Mouse (Mus musculus): ENCODE measurements around the gene Tbc1d7. TPM values are rescaled to one million over a fixed set of nuclear protein-coding genes. Genes with fewer than 3 reads are reported as not detected.

Tbc1d7 gene
- polyA plus RNA-seq, 1 experiment from 2014 or later = 69.1 TPM

- H3K27ac ChIP-seq = no peak overlapping the region
- no peaks in the 10 kb centered on the region for H3K36me3 ChIP-seq (replicated peaks)
- WGBS = 28% methylated on average over 2 of the region's 2 CpGs
- peaks cover 22% of the 10 kb centered on the region for H3K4me1 ChIP-seq
- no peaks in the 10 kb centered on the region; the same call in 1 of the 2 replicates for H3K9me3 ChIP-seq
- H3K4me3 ChIP-seq = peak overlapping the region; percentile 16; the same call in 1 of the 2 replicates
- no peak for DNase-seq (ENCODE audit: extremely low spot score, low spot score)
- no peaks in the 10 kb centered on the region for H3K27me3 ChIP-seq (ENCODE audit: poor library complexity, severe bottlenecking)
Measured at GRCm38 (mm10) chr13:43191290-43191689, 20.0 kb upstream of the Tbc1d7 start.

GRCm38 (mm10) chr13:43187736-43188135 is 16.4 kb upstream of the Tbc1d7 start:
- WGBS = 94% methylated on average over 4 of the region's 4 CpGs
- DNase-seq (ENCODE audit: extremely low spot score, low spot score) = no peak
- Histone ChIP-seq H3K4me3 (no peak overlapping the region), H3K4me1 (peaks cover 35% of the 10 kb centered on the region), H3K27me3 (ENCODE audit: poor library complexity, severe bottlenecking) (no peaks in the 10 kb centered on the region), H3K27ac (no peak overlapping the region), H3K9me3 (no peaks in the 10 kb centered on the region; the same call in 1 of the 2 replicates), H3K36me3 (replicated peaks) (no peaks in the 10 kb centered on the region)

- peak overlapping the region; percentile 41 for H3K4me3 ChIP-seq
- peak; percentile 27 for DNase-seq (ENCODE audit: extremely low spot score, low spot score)
- peaks cover 36% of the 10 kb centered on the region for H3K4me1 ChIP-seq
- peaks cover 9% of the 10 kb centered on the region; the same call in 1 of the 2 replicates for H3K27me3 ChIP-seq (ENCODE audit: poor library complexity, severe bottlenecking)
- H3K27ac ChIP-seq = peak overlapping the region; percentile 80
- 67% methylated on average over 8 of the region's 8 CpGs for WGBS
- no peaks in the 10 kb centered on the region; the same call in 1 of the 2 replicates for H3K9me3 ChIP-seq
- H3K36me3 ChIP-seq (replicated peaks) = no peaks in the 10 kb centered on the region
Measured at GRCm38 (mm10) chr13:43183248-43184055, 12.2 kb upstream of the Tbc1d7 start.

GRCm38 (mm10) chr13:43182465-43183201 is 11.3 kb upstream of the Tbc1d7 start:
- peak overlapping the region; percentile 80 for H3K27ac ChIP-seq
- H3K4me1 ChIP-seq = peaks cover 36% of the 10 kb centered on the region
- peaks cover 9% of the 10 kb centered on the region; the same call in 1 of the 2 replicates for H3K27me3 ChIP-seq (ENCODE audit: poor library complexity, severe bottlenecking)
- peak overlapping the region; percentile 41 for H3K4me3 ChIP-seq
- 23% methylated on average over 14 of the region's 14 CpGs for WGBS
- no peaks in the 10 kb centered on the region for H3K36me3 ChIP-seq (replicated peaks)
- DNase-seq (ENCODE audit: extremely low spot score, low spot score) = peak; percentile 83
- H3K9me3 ChIP-seq = no peaks in the 10 kb centered on the region; the same call in 1 of the 2 replicates

- Histone ChIP-seq H3K27me3 (ENCODE audit: poor library complexity, severe bottlenecking) (peaks cover 9% of the 10 kb centered on the region; the same call in 1 of the 2 replicates), H3K27ac (peak overlapping the region; percentile 35; the same call in 1 of the 2 replicates), H3K4me3 (no peak overlapping the region), H3K36me3 (replicated peaks) (no peaks in the 10 kb centered on the region), H3K4me1 (peaks cover 36% of the 10 kb centered on the region), H3K9me3 (no peaks in the 10 kb centered on the region)
- DNase-seq (ENCODE audit: extremely low spot score, low spot score) = no peak
- 63% methylated on average over 7 of the region's 7 CpGs for WGBS
Measured at GRCm38 (mm10) chr13:43181104-43181503, 9.8 kb upstream of the Tbc1d7 start.

- H3K4me1 ChIP-seq = peaks cover 18% of the 10 kb centered on the region
- no peak overlapping the region for H3K4me3 ChIP-seq
- 92% methylated on average over 7 of the region's 7 CpGs for WGBS
- H3K36me3 ChIP-seq (replicated peaks) = no peaks in the 10 kb centered on the region
- H3K9me3 ChIP-seq = no peaks in the 10 kb centered on the region
- DNase-seq (ENCODE audit: extremely low spot score, low spot score) = no peak
- peaks cover 9% of the 10 kb centered on the region; the same call in 1 of the 2 replicates for H3K27me3 ChIP-seq (ENCODE audit: poor library complexity, severe bottlenecking)
- no peak overlapping the region for H3K27ac ChIP-seq
Measured at GRCm38 (mm10) chr13:43177317-43177716, 6.0 kb upstream of the Tbc1d7 start.

GRCm38 (mm10) chr13:43176676-43177075 is 5.4 kb upstream of the Tbc1d7 start:
- 96% methylated on average over 3 of the region's 3 CpGs for WGBS

GRCm38 (mm10) chr13:43173262-43173661 is 2.0 kb upstream of the Tbc1d7 start:
- Histone ChIP-seq H3K9me3 (no peaks in the 10 kb centered on the region), H3K27me3 (ENCODE audit: poor library complexity, severe bottlenecking) (no peaks in the 10 kb centered on the region), H3K4me3 (no peak overlapping the region), H3K4me1 (peaks cover 24% of the 10 kb centered on the region), H3K36me3 (replicated peaks) (peaks cover 7% of the 10 kb centered on the region; the same call in 1 of the 2 replicates), H3K27ac (no peak overlapping the region; the same call in 1 of the 2 replicates)
- DNase-seq (ENCODE audit: extremely low spot score, low spot score) = peak; percentile 78
- 21% methylated on average over 9 of the region's 9 CpGs for WGBS

More at GRCm38 (mm10) chr13:43176676-43177075, 5.4 kb upstream of the Tbc1d7 start:
- no peak overlapping the region for H3K4me3 ChIP-seq
- no peaks in the 10 kb centered on the region for H3K36me3 ChIP-seq (replicated peaks)
- H3K4me1 ChIP-seq = peaks cover 21% of the 10 kb centered on the region
- H3K9me3 ChIP-seq = no peaks in the 10 kb centered on the region
- peaks cover 6% of the 10 kb centered on the region; the same call in 1 of the 2 replicates for H3K27me3 ChIP-seq (ENCODE audit: poor library complexity, severe bottlenecking)
- no peak for DNase-seq (ENCODE audit: extremely low spot score, low spot score)
- H3K27ac ChIP-seq = no peak overlapping the region

GRCm38 (mm10) chr13:43172036-43172713 is 874 bp upstream of the Tbc1d7 start:
- Histone ChIP-seq H3K27ac (peak overlapping the region; percentile 90), H3K27me3 (ENCODE audit: poor library complexity, severe bottlenecking) (no peaks in the 10 kb centered on the region), H3K36me3 (replicated peaks) (peaks cover 9% of the 10 kb centered on the region; the same call in 1 of the 2 replicates), H3K4me3 (peak overlapping the region; percentile 76), H3K9me3 (no peaks in the 10 kb centered on the region), H3K4me1 (peaks cover 24% of the 10 kb centered on the region)
- peak; percentile 39 for DNase-seq (ENCODE audit: extremely low spot score, low spot score)
- WGBS = 42% methylated on average over 14 of the region's 14 CpGs

- WGBS = 68% methylated on average over 9 of the region's 9 CpGs
- no peaks in the 10 kb centered on the region for H3K9me3 ChIP-seq
- no peak for DNase-seq (ENCODE audit: extremely low spot score, low spot score)
- H3K27me3 ChIP-seq (ENCODE audit: poor library complexity, severe bottlenecking) = no peaks in the 10 kb centered on the region
- no peak overlapping the region for H3K4me3 ChIP-seq
- H3K4me1 ChIP-seq = peaks cover 17% of the 10 kb centered on the region
- no peak overlapping the region for H3K27ac ChIP-seq
- H3K36me3 ChIP-seq (replicated peaks) = peaks cover 32% of the 10 kb centered on the region
Measured at GRCm38 (mm10) chr13:43167721-43168120, 3.6 kb downstream of the Tbc1d7 start.

GRCm38 (mm10) chr13:43159429-43159828 is 11.9 kb downstream of the Tbc1d7 start:
- Histone ChIP-seq H3K36me3 (replicated peaks) (peaks cover 48% of the 10 kb centered on the region), H3K4me3 (no peak overlapping the region), H3K9me3 (no peaks in the 10 kb centered on the region), H3K27ac (no peak overlapping the region), H3K4me1 (peaks cover 14% of the 10 kb centered on the region), H3K27me3 (ENCODE audit: poor library complexity, severe bottlenecking) (no peaks in the 10 kb centered on the region)
- DNase-seq (ENCODE audit: extremely low spot score, low spot score) = no peak
- WGBS = 81% methylated on average over 3 of the region's 3 CpGs

- Histone ChIP-seq H3K27ac (no peak overlapping the region), H3K27me3 (ENCODE audit: poor library complexity, severe bottlenecking) (no peaks in the 10 kb centered on the region), H3K36me3 (replicated peaks) (peaks cover 49% of the 10 kb centered on the region), H3K4me1 (peaks cover 14% of the 10 kb centered on the region), H3K9me3 (no peaks in the 10 kb centered on the region), H3K4me3 (no peak overlapping the region)
- 55% methylated on average over 5 of the region's 5 CpGs for WGBS
- DNase-seq (ENCODE audit: extremely low spot score, low spot score) = no peak
Measured at GRCm38 (mm10) chr13:43158281-43158680, 13.0 kb downstream of the Tbc1d7 start.

Measured in forebrain, embryonic 10.5 days (tissue).